Mouse (Mus musculus) cerebellum, postnatal 10 days (tissue): ENCODE data around the gene Prtg.

Source experiments
- DNase-seq, 2 experiments: peaks; one replicate each; pipeline ENCODE4 v3.0.0; 2021; ENCODE audit warnings: mixed read lengths in 2 of 2

Gene Prtg

GRCm38 (mm10) chr9:72923068-72923467, 116.4 kb downstream of the Prtg start:
- DNase-seq: no peak

GRCm38 (mm10) chr9:72925021-72925934, 118.6 kb downstream of the Prtg start, which contains the start of gene Pygo1:
Gene Pygo1 (plus strand): TSS chr9:72925645.
- DNase-seq: peak; percentile 69 to 74

- no peak for DNase-seq
These were observed 119.2 kb downstream of the Prtg start for GRCm38 (mm10) chr9:72925935-72926258.

GRCm38 (mm10) chr9:72931166-72931790, 124.6 kb downstream of the Prtg start:
- DNase-seq: no peak

- peak; percentile 36 to 42 for DNase-seq
These were observed 128.6 kb downstream of the Prtg start for GRCm38 (mm10) chr9:72935309-72935708.

GRCm38 (mm10) chr9:72936301-72936700, 129.6 kb downstream of the Prtg start:
- DNase-seq: no peak

- peak; percentile 29 to 31 for DNase-seq
These were observed 136.8 kb downstream of the Prtg start for GRCm38 (mm10) chr9:72943424-72943823.

GRCm38 (mm10) chr9:72944286-72944685, 137.6 kb downstream of the Prtg start:
- no peak for DNase-seq

- DNase-seq: no peak
These were observed 140.3 kb downstream of the Prtg start for GRCm38 (mm10) chr9:72947010-72947409.

GRCm38 (mm10) chr9:72949572-72949971, 142.9 kb downstream of the Prtg start:
- no peak for DNase-seq

- peak; percentile 37 to 42 for DNase-seq
These were observed 148.1 kb downstream of the Prtg start for GRCm38 (mm10) chr9:72954746-72955145.

- DNase-seq: peak; percentile 64 to 71
These were observed 148.9 kb downstream of the Prtg start for GRCm38 (mm10) chr9:72955546-72955945.

- peak; percentile 88 for DNase-seq
These were observed 152.1 kb downstream of the Prtg start, which contains the start of the genes Dyx1c1 and Gm44503 for GRCm38 (mm10) chr9:72958521-72959450. Gene Dyx1c1 (plus strand): TSS chr9:72958785. Gene Gm44503 (plus strand): TSS chr9:72958852.

- no peak for DNase-seq
These were observed 154.7 kb downstream of the Prtg start for GRCm38 (mm10) chr9:72961346-72961745.

- no peak for DNase-seq
These were observed 155.3 kb downstream of the Prtg start for GRCm38 (mm10) chr9:72961959-72962358.
